Mouse (Mus musculus) sigmoid colon, adult 10 weeks (tissue): ENCODE results near the gene Gm11096. TPM values are rescaled to one million over a fixed set of nuclear protein-coding genes. Genes with fewer than 3 reads are reported as not detected.

Experiments
- polyA plus RNA-seq: library from polyadenylated mRNA; stranded (reverse); fragments of 350-450 nt; fragmentation: Illumina TruSeq; extraction: RNeasy Lipid Tissue Mini Kit (QIAGEN cat#74804); gene quantifications from one replicate; pipeline ENCODE4 v1.2.3, GENCODE M21; 2014; ENCODE audit warnings: low read depth, low replicate concordance

The Gm11096 gene
- polyA plus RNA-seq, result not detected

GRCm38 (mm10) chr17:81441463-81441862 is at the start of gene Gm11096:
Gm11096 (plus strand) TSS chr17:81441763.

